Mouse (Mus musculus) CH12.LX (cell line): Measurements from ENCODE around the gene Atp2b2. TPM values are rescaled to one million over a fixed set of nuclear protein-coding genes. Genes with fewer than 3 reads are reported as not detected.
A peak's percentile ranks its signal among the peaks of the same experiment; 100 is the strongest.

Experiments
- DNase-seq: peaks from one replicate; pipeline ENCODE4 v3.0.0-alpha.2; 2013; ENCODE audit errors: extremely low read depth
- H3K27ac ChIP-seq: 2 replicates; pipeline ENCODE4 v1.5.1; 2012; ENCODE audit warnings: low read depth, mild to moderate bottlenecking, control low read depth, moderate library complexity; ENCODE audit not compliant: insufficient read depth
- H3K27me3 ChIP-seq: replicated peaks from 2 replicates; pipeline ENCODE3; 2012; ENCODE audit warnings: inconsistent platforms
- H3K36me3 ChIP-seq, 2 experiments: replicated peaks in 1 of 2; 2 replicates each; pipeline versions ENCODE3 to v1.6.1; 2012; ENCODE audit warnings: inconsistent platforms in 1 of 2, low read length in 1 of 2, mild to moderate bottlenecking in 1 of 2, mixed read lengths in 1 of 2, moderate library complexity in 1 of 2; ENCODE audit not compliant: control insufficient read depth in 1 of 2, insufficient read depth in 1 of 2
- H3K4me1 ChIP-seq, 2 experiments: 2 replicates each; pipeline ENCODE4 v1.6.1; 2012; ENCODE audit warnings: inconsistent platforms in 1 of 2, moderate library complexity in 1 of 2; ENCODE audit not compliant: insufficient read depth in 2 of 2, control insufficient read depth in 1 of 2
- H3K4me2 ChIP-seq: 2 replicates; pipeline ENCODE4 v1.6.1; 2012; ENCODE audit warnings: low read depth, mild to moderate bottlenecking, control low read depth; ENCODE audit not compliant: poor library complexity, insufficient read depth, severe bottlenecking
- H3K4me3 ChIP-seq, 3 experiments: fragments of 150-350 bp in 1 of 3; sonication (generic) in 1 of 3; replicated peaks in 1 of 3; 2 replicates each; pipeline versions ENCODE3 to v1.5.1; 2011 to 2012; ENCODE audit warnings: low read depth in 2 of 3, low read length in 2 of 3, mild to moderate bottlenecking in 2 of 3, moderate library complexity in 2 of 3, control low read depth in 1 of 3, improper control_type of control experiment in 1 of 3, inconsistent platforms in 1 of 3, mixed read lengths in 1 of 3; ENCODE audit not compliant: poor library complexity in 1 of 3
- H3K79me2 ChIP-seq: replicated peaks from 2 replicates; pipeline ENCODE4 v1.6.1; 2012; ENCODE audit warnings: mild to moderate bottlenecking, moderate library complexity; ENCODE audit not compliant: control insufficient read depth, poor library complexity, insufficient read depth, severe bottlenecking; ENCODE audit errors: extremely low read depth
- H3K9ac ChIP-seq: 2 replicates; pipeline ENCODE4 v1.6.1; 2012; ENCODE audit warnings: low read depth, mild to moderate bottlenecking, control low read depth, moderate library complexity; ENCODE audit not compliant: insufficient read depth
- H3K9me3 ChIP-seq: replicated peaks from 2 replicates; pipeline ENCODE3; 2012; ENCODE audit warnings: low read length, inconsistent platforms, mixed read lengths
- CHD2 ChIP-seq: IDR thresholded peaks from 2 replicates; pipeline ENCODE4 v1.6.1; 2011; ENCODE audit warnings: low read length, improper control_type of control experiment
- CTCF ChIP-seq, 2 experiments: IDR thresholded peaks in 1 of 2; conservative IDR thresholded peaks in 1 of 2; 2 replicates each; pipeline ENCODE4 v1.5.1; 2011 to 2012; ENCODE audit warnings: low read depth in 2 of 2, low read length in 2 of 2, improper control_type of control experiment in 1 of 2, inconsistent platforms in 1 of 2, mild to moderate bottlenecking in 1 of 2, moderate library complexity in 1 of 2
- E2F4 ChIP-seq: IDR thresholded peaks from 2 replicates; pipeline ENCODE4 v1.6.1; 2011; ENCODE audit warnings: low read depth, low read length, improper control_type of control experiment; ENCODE audit not compliant: insufficient replicate concordance
- ELF1 ChIP-seq: IDR thresholded peaks from 2 replicates; pipeline ENCODE4 v1.6.1; 2014; ENCODE audit warnings: low read depth, mild to moderate bottlenecking, inconsistent platforms, low read length, improper control_type of control experiment
- MAFK ChIP-seq: IDR thresholded peaks from 2 replicates; pipeline ENCODE4 v1.6.1; 2011; ENCODE audit warnings: low read length, improper control_type of control experiment; ENCODE audit not compliant: insufficient replicate concordance
- MEF2A ChIP-seq: IDR thresholded peaks from 2 replicates; pipeline ENCODE4 v1.6.1; 2014; ENCODE audit warnings: low read depth, mild to moderate bottlenecking, inconsistent platforms, low read length, improper control_type of control experiment, borderline replicate concordance
- SIN3A ChIP-seq: IDR thresholded peaks from 2 replicates; pipeline ENCODE4 v1.6.1; 2012; ENCODE audit warnings: low read length, improper control_type of control experiment, inconsistent platforms
- SMC3 ChIP-seq: IDR thresholded peaks from 2 replicates; pipeline ENCODE4 v1.6.1; 2011; ENCODE audit warnings: low read depth, low read length, improper control_type of control experiment
- TBP ChIP-seq: conservative IDR thresholded peaks from 2 replicates; pipeline ENCODE4 v1.6.1; 2011; ENCODE audit warnings: low read depth, low read length, improper control_type of control experiment
- dilution Hi-C: fragments of 300-500 bp; cut with MboI; formaldehyde crosslinking; loops from 2 replicates; pipeline ENCODE4 v1.14.3; 2020; ENCODE audit warnings: low sequenced_read_pairs; ENCODE audit not compliant: extremely low pct_unique_long_range_greater_than_20kb, extremely low pct_ligation_motif_present
- in situ Hi-C: fragments of 300-500 bp; cut with MboI; formaldehyde crosslinking; loops from 3 replicates; pipeline ENCODE4 v1.14.3; 2019; ENCODE audit warnings: low sequenced_read_pairs, low pct_ligation_motif_present, low pct_unique_long_range_greater_than_20kb, mixed read lengths
- polyA plus RNA-seq: library from polyadenylated mRNA; unstranded; fragments of >175 nt; gene quantifications from 2 replicates; pipeline ENCODE4 v1.2.1, GENCODE M21; 2012; ENCODE audit warnings: low read depth; ENCODE audit not compliant: insufficient read length
- total RNA-seq, 2 experiments: library from RNA; depleted of rRNA; stranded (reverse); fragments of 300-350 nt in 1 of 2; fragments of >200 nt in 1 of 2; gene quantifications; 2 replicates each; pipeline ENCODE4 v1.2.3; 2012 to 2014

Atp2b2 gene
- total and polyA plus RNA-seq, 3 experiments, result not detected

DNA sequence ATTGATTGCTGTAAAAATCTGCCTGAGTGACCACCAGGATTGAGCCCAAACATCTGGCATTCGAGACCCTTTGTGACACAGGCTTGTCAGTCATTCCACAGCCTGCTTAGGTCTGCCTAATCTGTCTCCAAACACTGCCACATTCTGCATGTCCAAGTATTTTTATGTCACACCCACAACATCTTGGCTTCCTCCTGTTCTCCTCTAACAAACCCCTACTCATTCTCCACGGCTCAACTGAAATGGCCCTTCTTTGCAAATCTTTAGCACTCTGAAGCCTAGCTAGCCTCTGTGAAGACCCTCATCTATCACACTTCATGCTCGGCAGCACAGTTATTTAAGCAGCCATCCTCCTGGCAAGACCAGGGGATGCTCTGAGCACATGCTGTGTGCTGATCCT lies 72.7 kb downstream of the Atp2b2 start:
- Histone ChIP-seq H3K27me3 (peaks cover 90% of the 10 kb centered on the region), H3K4me1 (no peaks in the 10 kb centered on the region), H3K4me3 (no peak overlapping the region), H3K79me2 (no peaks in the 10 kb centered on the region), H3K9ac (no peak overlapping the region), H3K27ac (no peak overlapping the region), H3K9me3 (no peaks in the 10 kb centered on the region), H3K36me3 (no peaks in the 10 kb centered on the region), H3K4me2 (no peak overlapping the region)
- in situ Hi-C loops, result loop anchor here (25.0 kb wide), 1 partner anchor 207 kb away; no protein-coding TSS in a partner anchor
- DNase-seq, result no peak
- TF ChIP-seq MAFK (no peak), MEF2A (no peak), SMC3 (no peak), CTCF (conservative IDR thresholded peaks at IDR 0.05 in 1 of 2, IDR thresholded peaks at IDR 0.05 in 1 of 2; ENCODE audit: low read depth in 2 of 2, low read length in 2 of 2) (no peak), E2F4 (no peak), CHD2 (no peak)
- dilution Hi-C loops, result no loop called here

DNA sequence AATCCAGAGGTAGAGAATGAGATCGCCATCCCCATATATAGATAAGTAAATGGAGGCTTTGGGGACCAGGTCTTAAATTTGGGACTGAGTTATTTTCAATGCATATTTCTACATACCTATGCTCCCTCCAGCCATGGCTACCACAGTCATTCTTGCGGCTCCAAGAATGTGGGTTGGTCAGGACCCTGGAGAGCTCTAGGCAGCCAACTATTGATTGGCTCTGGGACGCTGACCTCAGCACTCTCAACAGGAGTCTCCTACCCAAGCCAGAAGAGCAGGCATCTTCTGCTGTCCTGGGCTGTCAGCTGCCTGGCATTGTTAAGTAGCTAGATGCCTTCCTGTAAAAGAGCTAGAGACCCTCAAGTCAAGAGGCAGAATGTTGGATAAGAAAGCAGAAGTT lies 79.6 kb downstream of the Atp2b2 start:
- Histone ChIP-seq H3K79me2 (no peaks in the 10 kb centered on the region), H3K4me3 (no peak overlapping the region), H3K36me3 (no peaks in the 10 kb centered on the region), H3K4me2 (no peak overlapping the region), H3K27me3 (peaks cover 65% of the 10 kb centered on the region), H3K27ac (no peak overlapping the region), H3K9ac (no peak overlapping the region), H3K9me3 (no peaks in the 10 kb centered on the region), H3K4me1 (no peaks in the 10 kb centered on the region)
- peak; percentile 18 for DNase-seq
- TF ChIP-seq SIN3A, result no peak
- TF ChIP-seq MAFK, result peak; percentile 62; the same call in 1 of the 2 replicates
- in situ Hi-C loops, result loop anchor here (25.0 kb wide), 1 partner anchor 201 kb away; no protein-coding TSS in a partner anchor
- dilution Hi-C loops, result no loop called here

DNA sequence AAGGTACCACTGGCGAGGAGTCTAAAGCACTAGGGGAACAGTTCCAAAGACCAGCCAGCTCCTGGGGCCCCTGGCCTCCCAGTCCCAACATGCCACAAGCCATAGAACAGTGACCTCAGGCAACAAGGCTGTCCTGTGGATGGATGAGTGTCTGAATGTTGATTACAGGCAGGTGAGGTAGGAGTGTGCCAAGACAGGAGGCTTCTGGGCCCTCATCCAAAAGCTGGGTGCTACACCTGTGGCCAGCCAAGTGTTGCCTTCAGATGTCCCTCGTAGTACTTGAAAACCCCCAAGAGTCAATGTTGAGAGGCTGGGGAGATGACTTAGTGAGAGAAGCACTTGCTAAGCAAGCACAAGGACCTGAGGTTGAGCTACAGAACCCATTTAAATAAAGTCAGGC lies 80.8 kb downstream of the Atp2b2 start:
- no peaks in the 10 kb centered on the region for H3K79me2 ChIP-seq
- H3K9ac ChIP-seq, result no peak overlapping the region
- no peak overlapping the region for H3K27ac ChIP-seq
- H3K4me3 ChIP-seq, result no peak overlapping the region
- no peak overlapping the region for H3K4me2 ChIP-seq
- TF ChIP-seq ELF1 (no peak), TBP (no peak)
- no peaks in the 10 kb centered on the region; a peak in 1 of 4 replicates for H3K4me1 ChIP-seq
- H3K36me3 ChIP-seq, result no peaks in the 10 kb centered on the region
- H3K9me3 ChIP-seq, result no peaks in the 10 kb centered on the region
- dilution Hi-C loops, result no loop called here
- in situ Hi-C loops, result loop anchor here (25.0 kb wide), 1 partner anchor 199 kb away; no protein-coding TSS in a partner anchor
- DNase-seq, result no peak
- H3K27me3 ChIP-seq, result peaks cover 66% of the 10 kb centered on the region
